ENCODE assay signal across 11 mouse cellular contexts in genomic region chr12:41221893-41222292, GRCm38 (mm10).
DNase-seq lines count a peak whose midpoint lies in the region; ATAC-seq and TF ChIP-seq lines count a peak whose summit lies in the region.
"Had no signal": no experiment of that assay in that cellular context is flagged by ENCODE, and none has a peak within 500 bp of the region (broad histone marks: within the 10 kb centered on the region; RNA-seq: fewer than 3 reads in every experiment).

No protein-coding gene starts in this region.

- no peak overlapping the region for H3K4me3 ChIP-seq in intestine, postnatal 0 days (ENCODE audit: low read depth, low read length)
- no peak overlapping the region for H3K4me3 ChIP-seq in intestine, embryonic 15.5 days (replicated peaks)
- H3K4me3 ChIP-seq in stomach, postnatal 0 days (ENCODE audit: low read depth, low read length): no peak overlapping the region
- no peak overlapping the region for H3K4me3 ChIP-seq in forebrain, embryonic 13.5 days

- H3K27ac ChIP-seq in intestine, postnatal 0 days (ENCODE audit: low read depth, low read length): no peak overlapping the region
- no peak overlapping the region for H3K27ac ChIP-seq in intestine, embryonic 15.5 days
- H3K27ac ChIP-seq in stomach, postnatal 0 days (replicated peaks): no peak overlapping the region
- no peak overlapping the region for H3K27ac ChIP-seq in forebrain, embryonic 13.5 days

- H3K9ac ChIP-seq in intestine, postnatal 0 days (ENCODE audit: low read depth, low read length): no peak overlapping the region
- H3K9ac ChIP-seq in intestine, embryonic 15.5 days: no peak overlapping the region
- no peak overlapping the region for H3K9ac ChIP-seq in stomach, postnatal 0 days (ENCODE audit: low read length)
- H3K9ac ChIP-seq in forebrain, embryonic 13.5 days: no peak overlapping the region

- no peak for TF ChIP-seq EP300 in stomach, postnatal 0 days (optimal IDR thresholded peaks at IDR 0.05)

- WGBS in intestine, postnatal 0 days: 69% methylated on average over 3 of the region's 3 CpGs
- 59% methylated on average over 3 of the region's 3 CpGs for WGBS in intestine, embryonic 15.5 days
- 63% methylated on average over 3 of the region's 3 CpGs for WGBS in stomach, postnatal 0 days
- WGBS in forebrain, embryonic 13.5 days: 75% methylated on average over 3 of the region's 3 CpGs

- no peak for ATAC-seq in intestine, postnatal 0 days
- ATAC-seq in intestine, embryonic 15.5 days: no peak
- ATAC-seq in stomach, postnatal 0 days (ENCODE audit: low FRiP score, low TSS enrichment): no peak
- no peak for ATAC-seq in forebrain, embryonic 13.5 days
- ATAC-seq: forebrain, embryonic 14.5 days had no signal

- no peaks in the 10 kb centered on the region for H3K36me3 ChIP-seq in intestine, postnatal 0 days (ENCODE audit: control insufficient read depth, insufficient read depth)
- no peaks in the 10 kb centered on the region for H3K36me3 ChIP-seq in intestine, embryonic 15.5 days
- H3K36me3 ChIP-seq in stomach, postnatal 0 days (ENCODE audit: control insufficient read depth, insufficient read depth, low read length): no peaks in the 10 kb centered on the region
- H3K36me3 ChIP-seq in forebrain, embryonic 13.5 days (ENCODE audit: poor library complexity, severe bottlenecking): no peaks in the 10 kb centered on the region

- no peaks in the 10 kb centered on the region for H3K9me3 ChIP-seq in intestine, postnatal 0 days (ENCODE audit: control insufficient read depth)
- H3K9me3 ChIP-seq in intestine, embryonic 15.5 days: no peaks in the 10 kb centered on the region
- H3K9me3 ChIP-seq in stomach, postnatal 0 days (ENCODE audit: control insufficient read depth, low read length): no peaks in the 10 kb centered on the region
- H3K9me3 ChIP-seq in forebrain, embryonic 13.5 days (replicated peaks): no peaks in the 10 kb centered on the region

- no peaks in the 10 kb centered on the region for H3K27me3 ChIP-seq in intestine, postnatal 0 days (replicated peaks; ENCODE audit: control insufficient read depth, insufficient read depth, low read length)
- H3K27me3 ChIP-seq in intestine, embryonic 15.5 days (replicated peaks): no peaks in the 10 kb centered on the region
- no peaks in the 10 kb centered on the region for H3K27me3 ChIP-seq in stomach, postnatal 0 days (ENCODE audit: control insufficient read depth, insufficient read depth, low read length)
- H3K27me3 ChIP-seq in forebrain, embryonic 13.5 days: no peaks in the 10 kb centered on the region

- TF ChIP-seq CTCF in intestine, postnatal 0 days (IDR thresholded peaks at IDR 0.05; ENCODE audit: low read depth): peak; percentile 48
- peak; percentile 51 for TF ChIP-seq CTCF in stomach, postnatal 0 days (IDR thresholded peaks at IDR 0.05; ENCODE audit: low read depth)

- no peaks in the 10 kb centered on the region for H3K4me1 ChIP-seq in intestine, postnatal 0 days (replicated peaks; ENCODE audit: control insufficient read depth, insufficient read depth, low read length)
- H3K4me1 ChIP-seq in intestine, embryonic 15.5 days (replicated peaks): no peaks in the 10 kb centered on the region
- H3K4me1 ChIP-seq in stomach, postnatal 0 days (replicated peaks; ENCODE audit: control insufficient read depth, insufficient read depth): no peaks in the 10 kb centered on the region
- H3K4me1 ChIP-seq in forebrain, embryonic 13.5 days: no peaks in the 10 kb centered on the region

- DNase-seq in lung, postnatal 25 days (ENCODE audit: low spot score): peak; percentile 4
- no peak for DNase-seq in lung, postnatal 4 days
- DNase-seq in R1 (ENCODE audit: low read depth, low spot score): peak; percentile 43
- no peak for DNase-seq in stomach, postnatal 0 days (ENCODE audit: low spot score)
- DNase-seq: gastrocnemius, postnatal 10 days; right cerebral cortex, postnatal 25 days; thymus, postnatal 25 days had no signal

- no peak overlapping the region for H3K4me2 ChIP-seq in intestine, postnatal 0 days (replicated peaks; ENCODE audit: low read depth)
- no peak overlapping the region for H3K4me2 ChIP-seq in intestine, embryonic 15.5 days (replicated peaks)
- H3K4me2 ChIP-seq in stomach, postnatal 0 days (replicated peaks; ENCODE audit: low read depth): no peak overlapping the region
- no peak overlapping the region for H3K4me2 ChIP-seq in forebrain, embryonic 13.5 days

Comparison
In these comparisons a context has a peak if more than half of its experiments do, and no peak if none do; other contexts are left out.
1. DNase-seq: peak in lung, postnatal 25 days (single experiment) and R1 (single experiment); none in lung, postnatal 4 days (0 of 2) and stomach, postnatal 0 days (single experiment).